Mouse (Mus musculus) liver, embryonic 14.5 days (tissue): ENCODE measurements around the gene Pde6b. TPM values are rescaled to one million over a fixed set of nuclear protein-coding genes. Genes with fewer than 3 reads are reported as not detected.

Experiments used
- ATAC-seq: fragments of 200-750 bp; cut with Nextera tagmentation; 2 replicates; pipeline ENCODE4 v1.8.0; 2017; ENCODE audit warnings: moderate number of reproducible peaks, mild to moderate bottlenecking, moderate library complexity; ENCODE audit not compliant: insufficient read depth
- DNase-seq, 3 experiments: peaks; one replicate each; pipeline ENCODE4 v3.0.0-alpha.2; 2012 to 2013; ENCODE audit warnings: low read depth in 3 of 3, low spot score in 3 of 3
- H3K27ac ChIP-seq: fragments of 300-500 bp; sonication (generic); 2 replicates; pipeline ENCODE4 v1.5.1; 2014; ENCODE audit warnings: moderate library complexity, mild to moderate bottlenecking, control low read depth, inconsistent platforms
- H3K27me3 ChIP-seq: fragments of 300-500 bp; sonication (generic); 2 replicates; pipeline ENCODE4 v1.6.1; 2014; ENCODE audit warnings: mild to moderate bottlenecking, low read length, moderate library complexity; ENCODE audit not compliant: control insufficient read depth, insufficient read depth
- H3K36me3 ChIP-seq: fragments of 300-500 bp; sonication (generic); replicated peaks from 2 replicates; pipeline ENCODE4 v1.6.1; 2014; ENCODE audit warnings: low read depth; ENCODE audit not compliant: control insufficient read depth, insufficient read depth
- H3K4me1 ChIP-seq, 2 experiments: fragments of 200-500 bp in 1 of 2; fragments of 300-500 bp in 1 of 2; sonication (generic) in 1 of 2; replicated peaks; 2 replicates each; pipeline ENCODE4 v1.6.1; 2012 to 2014; ENCODE audit warnings: antibody characterized with exemption in 1 of 2, inconsistent platforms in 1 of 2, low read length in 1 of 2; ENCODE audit not compliant: control insufficient read depth in 2 of 2, insufficient read depth in 2 of 2
- H3K4me2 ChIP-seq: fragments of 300-500 bp; sonication (generic); 2 replicates; pipeline ENCODE4 v1.6.1; 2014; ENCODE audit warnings: low read depth, mild to moderate bottlenecking, control low read depth, moderate library complexity
- H3K4me3 ChIP-seq, 2 experiments: fragments of 200-500 bp in 1 of 2; fragments of 300-500 bp in 1 of 2; sonication (generic) in 1 of 2; 2 replicates each; pipeline ENCODE4 v1.5.1; 2012 to 2014; ENCODE audit warnings: low read depth in 2 of 2, low read length in 2 of 2, mild to moderate bottlenecking in 2 of 2, control low read depth in 1 of 2, inconsistent platforms in 1 of 2, moderate library complexity in 1 of 2; ENCODE audit not compliant: insufficient read depth in 1 of 2
- H3K9ac ChIP-seq: fragments of 300-500 bp; sonication (generic); replicated peaks from 2 replicates; pipeline ENCODE4 v1.6.1; 2014; ENCODE audit warnings: mild to moderate bottlenecking, control low read depth, moderate library complexity
- H3K9me3 ChIP-seq: fragments of 300-500 bp; sonication (generic); 2 replicates; pipeline ENCODE4 v1.6.1; 2016; ENCODE audit warnings: low read length, mixed read lengths; ENCODE audit not compliant: control insufficient read depth
- CTCF ChIP-seq: IDR thresholded peaks from 2 replicates; pipeline ENCODE4 v1.5.1; 2016; ENCODE audit warnings: antibody characterized with exemption, low read depth, control low read depth
- EP300 ChIP-seq: IDR thresholded peaks from 2 replicates; pipeline ENCODE4 v1.6.1; 2016; ENCODE audit warnings: antibody characterized with exemption, low read depth
- WGBS: fragments of 180-500 bp; shearing (Covaris S2); extraction: QIAGEN DNeasy Blood & Tissue Kit; methylation state at CpG from one replicate; pipeline ENCODE4 v1.1.7; 2014; ENCODE audit not compliant: insufficient replicate concordance; 5-methylcytosine and 5-hydroxymethylcytosine counted together
- polyA plus RNA-seq, 2 experiments: library from polyadenylated mRNA; depleted of rRNA in 1 of 2; stranded (reverse) in 1 of 2; unstranded in 1 of 2; fragments of >200 nt; fragmentation: Nextera tagmentation in 1 of 2; extraction: Ambion mirVana in 1 of 2; gene quantifications; 2 replicates each; pipeline versions ENCODE4 v1.2.1 to v1.2.3; 2012 to 2014

Gene Pde6b
- polyA plus RNA-seq, 2 experiments = 0.09 TPM; not detected in 1

DNA sequence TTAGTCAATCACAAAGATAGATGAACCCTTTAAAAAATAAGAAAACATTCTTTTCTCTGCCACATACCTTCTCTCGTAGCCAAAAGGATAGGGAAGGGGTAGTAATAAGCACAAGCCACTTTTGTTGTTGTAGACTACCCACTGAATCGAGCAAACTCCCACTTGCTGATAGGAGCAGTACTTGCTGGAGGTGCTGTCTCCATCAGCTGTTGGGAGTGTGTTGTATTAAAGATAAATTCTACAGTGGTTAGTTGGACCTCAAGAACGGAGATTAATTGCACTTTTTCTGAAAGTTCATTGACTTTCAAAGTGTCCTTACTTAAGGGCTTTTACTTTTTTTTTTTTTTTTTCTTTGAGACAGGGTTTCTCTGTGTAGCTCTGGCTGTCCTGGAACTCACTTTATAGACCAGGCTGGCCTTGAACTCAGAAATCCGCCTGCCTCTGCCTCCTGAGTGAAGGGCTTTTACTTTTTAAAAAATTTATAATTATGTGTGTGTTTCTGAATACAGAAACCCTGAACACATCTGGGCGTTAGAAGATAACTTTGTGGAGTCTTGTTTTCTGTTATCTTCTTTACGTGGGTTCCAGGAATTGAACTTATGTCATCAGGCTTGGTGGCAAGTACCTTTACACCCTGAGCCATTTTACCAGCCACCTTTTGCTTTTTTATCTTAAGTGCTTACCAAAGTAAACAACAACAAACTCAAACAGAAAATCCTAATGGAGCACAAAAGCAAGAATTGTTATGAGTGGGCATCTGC lies 77.1 kb downstream of the Pde6b start:
- DNase-seq = peak; percentile 50 to 62 (median 56)
- ATAC-seq = peak; percentile 24; the same call in 1 of the 2 replicates
- no peaks in the 10 kb centered on the region for H3K9me3 ChIP-seq
- peaks cover 47 to 50% of the 10 kb centered on the region in 2 experiments for H3K4me1 ChIP-seq
- 14% methylated on average over 6 of the region's 6 CpGs for WGBS
- peak overlapping the region; percentile 64 for H3K27ac ChIP-seq
- peak overlapping the region; percentile 40; the same call in 1 of the 2 replicates for H3K9ac ChIP-seq
- H3K4me3 ChIP-seq = no peak overlapping the region; a peak in 1 of 4 replicates
- peak overlapping the region; percentile 87 for H3K4me2 ChIP-seq
- H3K36me3 ChIP-seq = no peaks in the 10 kb centered on the region; the same call in 1 of the 2 replicates
- peak; percentile 36; the same call in 1 of the 2 replicates for TF ChIP-seq EP300
- no peak for TF ChIP-seq CTCF
- H3K27me3 ChIP-seq = no peaks in the 10 kb centered on the region

DNA sequence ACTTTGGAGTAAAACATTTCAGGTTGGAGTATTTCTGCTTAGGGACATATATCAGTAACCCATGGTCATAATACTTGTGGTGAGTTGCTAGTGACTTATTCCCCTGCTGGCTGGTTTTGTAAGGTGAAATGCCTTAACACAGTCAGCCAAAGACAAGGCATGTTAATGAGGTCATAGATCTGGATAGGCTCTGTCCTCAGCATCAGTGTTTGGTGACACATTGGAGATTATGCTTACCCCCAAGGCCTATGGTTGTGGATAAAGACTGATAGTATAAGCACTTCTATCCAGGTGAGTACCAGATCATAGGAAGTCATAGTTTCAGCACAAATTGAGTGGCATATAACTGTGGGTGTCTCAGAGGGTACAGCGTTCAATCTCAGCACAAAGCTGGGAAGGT lies 78.5 kb downstream of the Pde6b start:
- no peak for DNase-seq
- Histone ChIP-seq H3K27ac (peak overlapping the region; percentile 64), H3K4me1 (peaks cover 42 to 45% of the 10 kb centered on the region in 2 experiments), H3K9me3 (no peaks in the 10 kb centered on the region), H3K4me3 (no peak overlapping the region), H3K36me3 (no peaks in the 10 kb centered on the region; the same call in 1 of the 2 replicates), H3K4me2 (peak overlapping the region; percentile 87), H3K9ac (peak overlapping the region; percentile 14; the same call in 1 of the 2 replicates), H3K27me3 (no peaks in the 10 kb centered on the region)
- no peak for TF ChIP-seq EP300
- no peak for TF ChIP-seq CTCF
- ATAC-seq = no peak
- WGBS = 92% methylated on average over 1 of the region's 1 CpGs

DNA sequence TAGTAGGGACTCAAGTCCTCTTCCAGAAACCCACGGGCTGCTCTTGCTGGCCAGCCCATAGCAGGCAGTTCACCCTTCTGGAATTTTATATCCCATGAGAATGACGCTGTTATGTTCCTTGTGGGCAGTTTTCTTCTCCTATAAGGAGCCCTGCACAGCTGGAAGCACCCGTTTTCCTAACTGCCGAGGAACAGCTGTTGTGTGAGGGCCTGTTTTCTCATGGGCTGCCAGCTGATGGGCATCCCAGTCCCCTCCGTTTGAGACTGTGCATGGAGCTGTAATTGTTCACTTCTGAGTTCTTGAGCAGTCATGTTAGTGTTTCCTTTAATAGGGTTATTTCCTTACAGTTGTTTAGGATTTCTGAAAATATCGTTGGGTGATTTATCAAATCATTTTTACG lies 81.4 kb downstream of the Pde6b start:
- no peaks in the 10 kb centered on the region for H3K27me3 ChIP-seq
- WGBS = 78% methylated on average over 7 of the region's 7 CpGs
- peaks cover 24 to 27% of the 10 kb centered on the region in 2 experiments for H3K4me1 ChIP-seq
- peaks cover 23% of the 10 kb centered on the region for H3K36me3 ChIP-seq
- H3K9me3 ChIP-seq = no peaks in the 10 kb centered on the region
- DNase-seq = no peak
- no peak for ATAC-seq
- no peak overlapping the region for H3K4me3 ChIP-seq
- no peak overlapping the region for H3K27ac ChIP-seq
- TF ChIP-seq CTCF (no peak), EP300 (no peak)
- H3K9ac ChIP-seq = no peak overlapping the region
- H3K4me2 ChIP-seq = no peak overlapping the region

DNA sequence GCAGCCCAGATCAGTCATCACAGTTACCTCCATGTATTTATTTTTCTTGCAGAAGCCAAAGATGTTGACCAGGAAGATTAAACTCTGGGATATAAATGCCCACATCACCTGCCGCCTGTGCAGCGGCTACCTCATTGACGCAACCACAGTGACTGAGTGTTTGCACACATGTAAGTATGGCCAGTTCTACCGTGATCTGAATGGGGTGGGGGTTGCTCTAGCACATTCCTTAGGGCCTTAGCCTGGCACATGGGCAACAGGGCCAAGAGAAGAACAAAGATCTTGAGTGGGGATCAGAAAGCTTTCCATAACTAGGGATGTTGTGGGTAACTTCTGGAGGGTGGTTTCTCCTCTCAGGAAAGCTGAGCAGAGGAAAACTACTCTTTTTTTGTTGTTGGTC lies 85.5 kb downstream of the Pde6b start:
- TF ChIP-seq EP300 (no peak), CTCF (no peak)
- Histone ChIP-seq H3K4me2 (no peak overlapping the region), H3K36me3 (peaks cover 50% of the 10 kb centered on the region), H3K9me3 (no peaks in the 10 kb centered on the region), H3K9ac (no peak overlapping the region), H3K27ac (no peak overlapping the region), H3K4me3 (no peak overlapping the region), H3K4me1 (no peaks in the 10 kb centered on the region), H3K27me3 (no peaks in the 10 kb centered on the region)
- no peak for ATAC-seq
- 80% methylated on average over 4 of the region's 4 CpGs for WGBS
- no peak for DNase-seq

DNA sequence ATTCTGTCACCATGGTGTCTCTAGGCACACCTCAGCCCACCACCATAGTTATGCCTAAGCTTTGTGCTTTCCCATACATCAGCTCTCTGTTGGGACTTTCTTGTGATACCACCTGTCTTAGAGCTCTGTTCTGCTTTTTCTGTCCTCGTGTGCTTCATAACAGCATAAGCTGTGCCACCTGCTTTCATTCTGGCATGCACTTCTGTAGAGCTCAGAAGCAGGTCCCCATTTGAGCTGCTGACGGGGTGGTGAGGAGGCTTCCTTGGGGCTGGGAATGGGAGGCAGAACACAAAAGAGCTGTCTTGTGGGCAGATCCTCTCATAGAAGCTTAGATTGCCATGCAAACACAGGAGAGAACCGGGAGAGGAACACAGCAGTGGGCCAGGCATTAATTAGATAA lies 87.8 kb downstream of the Pde6b start:
- Histone ChIP-seq H3K27ac (no peak overlapping the region), H3K27me3 (no peaks in the 10 kb centered on the region), H3K9me3 (no peaks in the 10 kb centered on the region), H3K4me2 (no peak overlapping the region), H3K36me3 (peaks cover 50% of the 10 kb centered on the region), H3K4me3 (no peak overlapping the region), H3K9ac (no peak overlapping the region), H3K4me1 (no peaks in the 10 kb centered on the region)
- no peak for TF ChIP-seq CTCF
- no peak for TF ChIP-seq EP300
- DNase-seq (no peak), ATAC-seq (no peak)
- WGBS = 77% methylated on average over 3 of the region's 3 CpGs

Other genes starting within 250 kb of the Pde6b start
- 13.6 and 17.3 TPM in 2 replicates for gene Dr1, start 119.5 kb upstream of the Pde6b start, polyA plus RNA-seq (2012; rRNA removed)
- gene Dr1, start 119.5 kb upstream of the Pde6b start, polyA plus RNA-seq (2014; fragmentation: Nextera tagmentation; extraction: Ambion mirVana) = 25.3 and 28.1 TPM in 2 replicates
- 2.3 and 2.6 TPM in 2 replicates for gene Pigg, start 75.8 kb upstream of the Pde6b start, polyA plus RNA-seq (2012; rRNA removed)
- 1.1 and 1.2 TPM in 2 replicates for gene Pigg, start 75.8 kb upstream of the Pde6b start, polyA plus RNA-seq (2014; fragmentation: Nextera tagmentation; extraction: Ambion mirVana)
- 0.19 and 0.20 TPM in 2 replicates for gene Gm42517, start 20.5 kb upstream of the Pde6b start, polyA plus RNA-seq (2012; rRNA removed)
- gene Gm42517, start 20.5 kb upstream of the Pde6b start, polyA plus RNA-seq (2014; fragmentation: Nextera tagmentation; extraction: Ambion mirVana) = 0.10 TPM in 1 of 2 replicates, not detected in the other
- 76.5 and 99.9 TPM in 2 replicates for gene Atp5k, start 46.1 kb downstream of the Pde6b start, polyA plus RNA-seq (2012; rRNA removed)
- 274 and 285 TPM in 2 replicates for gene Atp5k, start 46.1 kb downstream of the Pde6b start, polyA plus RNA-seq (2014; fragmentation: Nextera tagmentation; extraction: Ambion mirVana)
- gene Mfsd7a, start 60.5 kb downstream of the Pde6b start, polyA plus RNA-seq (2012; rRNA removed) = 0.32 and 0.36 TPM in 2 replicates
- 0.08 and 0.09 TPM in 2 replicates for gene Mfsd7a, start 60.5 kb downstream of the Pde6b start, polyA plus RNA-seq (2014; fragmentation: Nextera tagmentation; extraction: Ambion mirVana)
- 3.8 and 4.9 TPM in 2 replicates for gene Pcgf3, start 72.8 kb downstream of the Pde6b start, polyA plus RNA-seq (2012; rRNA removed)
- 4.5 and 5.4 TPM in 2 replicates for gene Pcgf3, start 72.8 kb downstream of the Pde6b start, polyA plus RNA-seq (2014; fragmentation: Nextera tagmentation; extraction: Ambion mirVana)
- 0.23 TPM in 1 of 2 replicates, not detected in the other for gene Cplx1, start 161.6 kb downstream of the Pde6b start, polyA plus RNA-seq (2012; rRNA removed)
- not detected in 2 replicates for gene Cplx1, start 161.6 kb downstream of the Pde6b start, polyA plus RNA-seq (2014; fragmentation: Nextera tagmentation; extraction: Ambion mirVana)
- gene Gak, start 241.4 kb downstream of the Pde6b start, polyA plus RNA-seq (2012; rRNA removed) = 19.4 and 22.6 TPM in 2 replicates
- 20.7 and 22.7 TPM in 2 replicates for gene Gak, start 241.4 kb downstream of the Pde6b start, polyA plus RNA-seq (2014; fragmentation: Nextera tagmentation; extraction: Ambion mirVana)
- 8.2 and 11.1 TPM in 2 replicates for gene Tmem175, start 241.4 kb downstream of the Pde6b start, polyA plus RNA-seq (2012; rRNA removed)
- 12.8 and 15.0 TPM in 2 replicates for gene Tmem175, start 241.4 kb downstream of the Pde6b start, polyA plus RNA-seq (2014; fragmentation: Nextera tagmentation; extraction: Ambion mirVana)